Mouse (Mus musculus) kidney, embryonic 14.5 days (tissue): ENCODE measurements around the gene Acap1. TPM values are rescaled to one million over a fixed set of nuclear protein-coding genes. Genes with fewer than 3 reads are reported as not detected.

ENCODE experiments used
- ATAC-seq: fragments of 200-750 bp; cut with Nextera tagmentation; 2 replicates; pipeline ENCODE4 v1.8.0; 2017; ENCODE audit warnings: moderate number of reproducible peaks, mild to moderate bottlenecking, moderate TSS enrichment, moderate library complexity; ENCODE audit not compliant: low FRiP score, low TSS enrichment
- H3K27ac ChIP-seq: fragments of 300-500 bp; sonication (generic); 2 replicates; pipeline ENCODE4 v1.5.1; 2014; ENCODE audit warnings: low read depth, mild to moderate bottlenecking, low read length, moderate library complexity, mixed read lengths
- H3K27me3 ChIP-seq: fragments of 300-500 bp; sonication (generic); 2 replicates; pipeline ENCODE4 v1.6.1; 2014; ENCODE audit warnings: mild to moderate bottlenecking, low read length; ENCODE audit not compliant: control insufficient read depth, insufficient read depth
- H3K36me3 ChIP-seq: fragments of 300-500 bp; sonication (generic); 2 replicates; pipeline ENCODE4 v1.6.1; 2014; ENCODE audit warnings: low read length, mixed read lengths; ENCODE audit not compliant: control insufficient read depth, insufficient read depth
- H3K4me1 ChIP-seq: fragments of 300-500 bp; sonication (generic); 2 replicates; pipeline ENCODE4 v1.6.1; 2014; ENCODE audit warnings: low read length, mixed read lengths; ENCODE audit not compliant: control insufficient read depth, insufficient read depth
- H3K4me2 ChIP-seq: fragments of 300-500 bp; sonication (generic); replicated peaks from 2 replicates; pipeline ENCODE4 v1.6.1; 2014; ENCODE audit warnings: low read depth, mild to moderate bottlenecking, low read length
- H3K4me3 ChIP-seq: fragments of 300-500 bp; sonication (generic); 2 replicates; pipeline ENCODE4 v1.5.1; 2014; ENCODE audit warnings: mild to moderate bottlenecking, low read length
- H3K9ac ChIP-seq: fragments of 300-500 bp; sonication (generic); 2 replicates; pipeline ENCODE4 v1.6.1; 2014; ENCODE audit warnings: low read depth, mild to moderate bottlenecking, low read length, moderate library complexity
- H3K9me3 ChIP-seq: fragments of 300-500 bp; sonication (generic); 2 replicates; pipeline ENCODE4 v1.6.1; 2016; ENCODE audit warnings: low read length; ENCODE audit not compliant: control insufficient read depth
- WGBS: fragments of 180-500 bp; shearing (Covaris S2); extraction: QIAGEN DNeasy Blood & Tissue Kit; methylation state at CpG from one replicate; pipeline ENCODE4 v1.1.7; 2014; 5-methylcytosine and 5-hydroxymethylcytosine counted together
- polyA plus RNA-seq: library from polyadenylated mRNA; unstranded; fragments of >200 nt; fragmentation: Nextera tagmentation; extraction: Ambion mirVana; gene quantifications from 2 replicates; pipeline ENCODE4 v1.2.1, GENCODE M21; 2014

Gene Acap1
- polyA plus RNA-seq, 1 experiment from 2014 or later: 0.28 TPM

DNA sequence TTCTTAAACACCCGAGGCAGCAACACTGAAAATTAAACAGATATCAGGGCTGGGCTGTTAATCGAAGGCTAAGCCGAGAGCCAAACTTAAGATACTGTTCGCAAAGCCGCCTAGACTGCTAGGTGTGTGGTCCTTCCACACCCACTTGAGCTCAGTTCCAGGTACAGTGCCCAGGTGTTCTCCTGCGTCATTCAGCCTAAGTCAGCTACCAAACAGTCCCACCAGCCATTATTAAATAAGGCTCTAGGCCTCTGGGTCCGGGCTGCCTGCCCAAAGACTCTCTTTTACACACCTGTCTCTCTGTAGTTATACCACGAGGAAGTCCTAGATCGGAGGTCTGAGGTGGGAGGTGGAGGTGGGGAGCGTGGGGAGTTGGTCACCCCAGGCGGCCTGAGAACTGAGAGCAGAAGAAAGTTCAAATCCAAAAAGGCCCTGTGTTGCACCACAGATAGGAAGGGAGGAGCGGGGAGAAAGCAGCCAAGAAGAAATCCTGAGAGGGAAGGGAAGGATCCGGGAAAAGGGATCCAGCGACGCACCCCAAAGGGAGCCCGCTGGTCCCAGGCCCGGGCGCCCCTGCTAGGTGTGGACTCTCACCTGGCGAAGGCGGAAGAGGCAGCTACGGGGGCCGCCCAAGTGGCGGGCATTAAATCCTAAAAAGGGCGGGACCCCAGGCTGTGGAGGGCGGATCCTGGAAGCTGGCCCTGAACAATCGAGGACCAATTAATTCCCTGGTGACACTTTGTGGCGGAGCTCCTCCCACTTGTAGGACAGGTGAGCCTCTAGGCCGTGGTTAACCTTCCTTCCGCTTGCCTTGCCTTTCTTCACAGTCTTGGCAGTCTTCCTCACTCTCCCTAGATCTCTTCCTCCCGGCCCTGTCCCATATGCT lies 37.0 kb downstream of the Acap1 start, which contains the start of gene Tnk1:
Gene Tnk1 (minus strand): TSS at position 618 of the 886 bp plus-strand sequence.
- H3K36me3 ChIP-seq: no peaks in the 10 kb centered on the region
- 18% methylated on average over 30 of the region's 30 CpGs for WGBS
- peak within 1 kb of the TSS; percentile 29 for H3K4me2 ChIP-seq
- H3K27ac ChIP-seq: no peak within 1 kb of the TSS
- H3K4me3 ChIP-seq: peak within 1 kb of the TSS; percentile 20
- peak within 1 kb of the TSS; percentile 50; the same call in 1 of the 2 replicates for H3K9ac ChIP-seq
- no peaks in the 10 kb centered on the region for H3K9me3 ChIP-seq
- H3K27me3 ChIP-seq: peaks cover 9% of the 10 kb centered on the region
- ATAC-seq: peak; percentile 36; the same call in 1 of the 2 replicates
- H3K4me1 ChIP-seq: peaks cover 4% of the 10 kb centered on the region; the same call in 1 of the 2 replicates

DNA sequence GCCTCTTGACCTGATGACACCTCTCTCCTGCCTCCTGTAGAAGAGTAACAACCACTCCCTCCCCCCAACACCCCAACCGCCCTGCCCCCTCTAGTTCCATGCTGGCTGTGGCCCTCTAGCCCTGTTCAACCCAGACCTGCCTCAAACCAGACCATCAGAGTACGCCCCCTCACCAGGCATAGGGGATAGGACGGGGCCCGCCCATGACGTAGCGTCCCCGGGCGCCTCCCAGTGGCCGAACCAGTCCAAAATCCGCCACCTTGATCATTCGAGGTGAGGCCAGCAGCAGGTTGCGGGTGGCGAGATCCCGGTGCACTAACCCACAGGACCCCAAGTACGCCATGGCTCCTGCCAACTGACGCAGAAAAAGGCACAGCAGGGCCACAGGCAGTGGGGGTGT lies 40.0 kb downstream of the Acap1 start:
- Histone ChIP-seq H3K4me3 (no peak overlapping the region; the same call in 1 of the 2 replicates), H3K4me2 (no peak overlapping the region), H3K27me3 (peaks cover 9% of the 10 kb centered on the region), H3K4me1 (peaks cover 4% of the 10 kb centered on the region; the same call in 1 of the 2 replicates), H3K9me3 (no peaks in the 10 kb centered on the region), H3K27ac (no peak overlapping the region), H3K9ac (peak overlapping the region; percentile 12; the same call in 1 of the 2 replicates), H3K36me3 (peaks cover 20% of the 10 kb centered on the region)
- peak; percentile 66 for ATAC-seq
- 24% methylated on average over 16 of the region's 16 CpGs for WGBS

DNA sequence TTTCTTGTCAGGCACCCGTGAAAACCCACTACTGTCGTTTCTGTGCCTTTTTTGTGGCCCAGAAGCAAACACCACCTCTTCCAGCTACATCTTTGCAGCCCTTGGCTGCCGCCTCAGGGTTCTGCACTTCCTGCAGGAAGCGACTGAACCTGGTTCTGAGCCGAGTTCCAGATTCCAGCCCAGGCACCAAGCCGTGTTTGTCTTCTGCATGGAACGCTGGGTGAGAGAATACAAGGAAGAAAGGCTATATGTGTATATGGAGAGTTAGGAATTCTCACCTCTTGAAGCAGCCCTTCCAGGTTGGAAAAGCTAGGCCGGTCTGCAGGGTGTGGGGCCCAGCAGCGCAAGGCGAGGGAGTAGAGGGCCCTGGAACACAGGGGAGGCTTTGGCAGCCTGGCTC lies 40.7 kb downstream of the Acap1 start:
- H3K9me3 ChIP-seq: no peaks in the 10 kb centered on the region
- H3K9ac ChIP-seq: no peak overlapping the region
- no peak for ATAC-seq
- 87% methylated on average over 10 of the region's 10 CpGs for WGBS
- no peak overlapping the region for H3K27ac ChIP-seq
- H3K27me3 ChIP-seq: peaks cover 9% of the 10 kb centered on the region
- H3K4me2 ChIP-seq: no peak overlapping the region
- H3K4me1 ChIP-seq: peaks cover 4% of the 10 kb centered on the region; the same call in 1 of the 2 replicates
- no peak overlapping the region for H3K4me3 ChIP-seq
- peaks cover 27% of the 10 kb centered on the region for H3K36me3 ChIP-seq

DNA sequence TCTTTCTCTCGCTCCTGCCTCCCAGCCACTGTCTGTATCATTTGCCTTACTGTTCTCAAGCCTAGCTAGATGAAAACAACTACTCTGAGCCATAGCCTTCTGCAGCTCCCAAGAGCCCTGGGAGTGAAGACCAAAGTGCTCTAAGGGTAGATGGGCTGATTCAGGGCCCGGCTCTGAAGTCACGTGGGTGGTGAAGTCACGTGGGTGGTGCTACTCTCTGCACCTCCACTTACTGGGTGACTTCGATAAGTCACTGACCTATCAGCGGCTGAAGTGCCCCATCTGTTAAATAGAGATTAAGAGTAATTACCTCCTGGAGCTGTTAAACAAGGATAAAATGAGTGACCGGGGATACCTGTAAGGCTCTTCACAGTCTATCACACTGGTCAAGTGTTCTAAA lies 41.3 kb downstream of the Acap1 start:
- no peak for ATAC-seq
- H3K4me2 ChIP-seq: no peak overlapping the region
- H3K4me1 ChIP-seq: peaks cover 4% of the 10 kb centered on the region; the same call in 1 of the 2 replicates
- no peak overlapping the region for H3K4me3 ChIP-seq
- no peak overlapping the region for H3K27ac ChIP-seq
- H3K9me3 ChIP-seq: no peaks in the 10 kb centered on the region
- peaks cover 33% of the 10 kb centered on the region for H3K36me3 ChIP-seq
- H3K9ac ChIP-seq: no peak overlapping the region
- H3K27me3 ChIP-seq: peaks cover 9% of the 10 kb centered on the region
- WGBS: 63% methylated on average over 7 of the region's 7 CpGs

DNA sequence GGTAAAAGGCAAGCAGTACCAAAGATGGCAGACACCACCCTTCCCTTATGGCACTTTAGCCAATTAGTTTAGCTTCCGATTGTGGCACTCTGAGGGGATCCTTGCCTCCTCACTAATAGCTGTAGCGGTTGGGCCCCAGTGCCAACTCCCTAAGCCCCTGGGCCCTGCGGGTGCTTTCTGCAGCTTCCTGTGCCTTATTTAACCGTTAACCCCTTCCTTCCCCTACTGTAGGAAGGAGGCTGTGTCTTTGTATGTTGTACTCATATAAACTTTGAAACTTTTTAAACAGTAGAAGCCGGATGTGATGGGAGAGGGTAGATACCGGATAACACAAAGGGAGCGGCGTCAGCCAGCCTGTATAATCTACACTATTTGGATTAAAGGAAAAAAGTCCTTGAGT lies 44.6 kb downstream of the Acap1 start:
- Histone ChIP-seq H3K9me3 (no peaks in the 10 kb centered on the region), H3K36me3 (peaks cover 43% of the 10 kb centered on the region), H3K4me1 (peaks cover 12% of the 10 kb centered on the region), H3K27me3 (no peaks in the 10 kb centered on the region), H3K27ac (no peak overlapping the region), H3K9ac (no peak overlapping the region), H3K4me3 (no peak overlapping the region), H3K4me2 (no peak overlapping the region)
- ATAC-seq: no peak
- WGBS: 73% methylated on average over 8 of the region's 8 CpGs

DNA sequence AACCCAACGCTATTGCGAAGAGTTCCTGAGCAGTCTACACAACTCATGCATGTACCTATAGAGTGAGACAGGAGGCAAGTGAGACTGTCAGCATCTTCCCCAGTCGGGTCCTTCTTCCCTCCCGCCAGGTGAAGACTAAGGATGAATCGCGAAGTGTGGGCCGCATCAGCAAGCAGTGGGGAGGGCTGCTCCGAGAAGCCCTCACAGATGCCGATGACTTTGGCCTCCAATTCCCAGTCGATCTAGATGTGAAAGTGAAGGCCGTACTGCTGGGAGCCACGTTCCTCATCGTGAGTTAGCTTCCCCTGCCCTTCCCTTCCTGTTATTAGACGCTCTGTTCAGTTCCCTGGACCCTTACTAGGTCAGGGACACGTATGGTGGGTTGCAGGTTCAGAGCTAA lies 45.5 kb downstream of the Acap1 start:
- no peak for ATAC-seq
- Histone ChIP-seq H3K4me2 (no peak overlapping the region), H3K4me3 (no peak overlapping the region), H3K36me3 (peaks cover 43% of the 10 kb centered on the region), H3K27ac (no peak overlapping the region), H3K9me3 (no peaks in the 10 kb centered on the region), H3K27me3 (no peaks in the 10 kb centered on the region), H3K4me1 (peaks cover 8% of the 10 kb centered on the region; the same call in 1 of the 2 replicates), H3K9ac (no peak overlapping the region)
- WGBS: 93% methylated on average over 15 of the region's 15 CpGs

DNA sequence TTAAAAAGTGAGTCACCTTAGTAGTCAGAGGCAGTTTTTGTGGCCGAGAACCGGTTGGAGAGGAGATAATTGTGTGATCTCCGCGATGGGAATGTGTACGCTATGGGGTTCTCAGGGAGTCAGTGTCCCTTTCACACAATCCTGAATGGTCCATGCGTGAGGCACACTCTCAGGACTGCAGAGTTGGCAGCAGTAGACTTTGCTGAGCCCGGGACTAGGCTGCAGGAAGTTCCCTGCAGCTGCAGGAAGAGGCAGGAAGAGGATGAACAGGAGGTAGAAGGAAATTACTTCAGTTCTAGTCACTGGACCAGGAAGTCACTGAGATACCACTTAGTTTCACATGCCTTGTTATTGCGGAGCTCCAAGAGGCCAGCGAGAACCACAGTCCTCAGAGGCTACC lies 46.2 kb downstream of the Acap1 start:
- Histone ChIP-seq H3K4me3 (no peak overlapping the region), H3K27ac (no peak overlapping the region), H3K9me3 (no peaks in the 10 kb centered on the region), H3K9ac (no peak overlapping the region), H3K4me1 (peaks cover 8% of the 10 kb centered on the region; the same call in 1 of the 2 replicates), H3K27me3 (no peaks in the 10 kb centered on the region), H3K36me3 (peaks cover 43% of the 10 kb centered on the region), H3K4me2 (no peak overlapping the region)
- 85% methylated on average over 9 of the region's 9 CpGs for WGBS
- ATAC-seq: no peak

DNA sequence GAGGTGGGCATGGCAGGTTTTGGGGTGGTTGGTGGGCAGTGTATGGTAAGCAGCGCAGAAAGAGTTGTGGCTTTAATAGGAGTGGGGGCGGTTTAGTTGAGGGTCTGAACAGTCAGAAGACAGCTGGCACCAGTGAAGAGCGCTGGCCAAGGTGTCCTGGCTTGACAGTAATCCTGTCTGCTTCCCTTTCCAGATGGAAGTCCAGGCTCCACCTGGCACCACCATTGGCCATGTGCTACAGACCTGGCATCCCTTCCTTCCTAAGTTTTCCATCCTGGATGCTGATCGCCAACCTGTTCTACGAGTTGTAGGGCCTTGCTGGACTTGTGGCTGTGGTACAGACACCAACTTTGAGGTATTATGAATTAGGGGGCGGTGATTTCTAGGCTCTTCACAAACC lies 47.3 kb downstream of the Acap1 start:
- ATAC-seq: no peak
- peaks cover 8% of the 10 kb centered on the region; the same call in 1 of the 2 replicates for H3K4me1 ChIP-seq
- H3K9me3 ChIP-seq: no peaks in the 10 kb centered on the region
- peak overlapping the region; percentile 80; the same call in 1 of the 2 replicates for H3K4me3 ChIP-seq
- no peak overlapping the region for H3K27ac ChIP-seq
- peaks cover 43% of the 10 kb centered on the region for H3K36me3 ChIP-seq
- H3K27me3 ChIP-seq: no peaks in the 10 kb centered on the region
- 97% methylated on average over 6 of the region's 6 CpGs for WGBS
- no peak overlapping the region for H3K9ac ChIP-seq
- peak overlapping the region; percentile 82; the same call in 1 of the 2 replicates for H3K4me2 ChIP-seq
